Mouse (Mus musculus): ENCODE results near the gene Mansc1. TPM values are rescaled to one million over a fixed set of nuclear protein-coding genes. Genes with fewer than 3 reads are reported as not detected.

Gene Mansc1
- polyA plus RNA-seq, 1 experiment from 2014 or later, result 0.77 TPM

Other genes starting within 250 kb of the Mansc1 start
- gene Bcl2l14, start 236.2 kb downstream of the Mansc1 start, polyA plus RNA-seq (2015; fragmentation: Nextera tagmentation; extraction: Ambion mirVana), result not detected in 2 replicates
- gene Lrp6, start 65.5 kb downstream of the Mansc1 start, polyA plus RNA-seq (2015; fragmentation: Nextera tagmentation; extraction: Ambion mirVana), result 22.5 and 26.6 TPM in 2 replicates
- gene Borcs5, start 7.0 kb upstream of the Mansc1 start, polyA plus RNA-seq (2015; fragmentation: Nextera tagmentation; extraction: Ambion mirVana), result 35.5 and 40.2 TPM in 2 replicates
- gene Dusp16, start 160.1 kb upstream of the Mansc1 start, polyA plus RNA-seq (2015; fragmentation: Nextera tagmentation; extraction: Ambion mirVana), result 13.8 and 15.4 TPM in 2 replicates
- 2.5 and 2.6 TPM in 2 replicates for gene Crebl2, start 197.7 kb upstream of the Mansc1 start, polyA plus RNA-seq (2015; fragmentation: Nextera tagmentation; extraction: Ambion mirVana)

Measured in forebrain, embryonic 13.5 days (tissue).